21 mouse cellular contexts compared by ENCODE assay signal in the genomic region with DNA sequence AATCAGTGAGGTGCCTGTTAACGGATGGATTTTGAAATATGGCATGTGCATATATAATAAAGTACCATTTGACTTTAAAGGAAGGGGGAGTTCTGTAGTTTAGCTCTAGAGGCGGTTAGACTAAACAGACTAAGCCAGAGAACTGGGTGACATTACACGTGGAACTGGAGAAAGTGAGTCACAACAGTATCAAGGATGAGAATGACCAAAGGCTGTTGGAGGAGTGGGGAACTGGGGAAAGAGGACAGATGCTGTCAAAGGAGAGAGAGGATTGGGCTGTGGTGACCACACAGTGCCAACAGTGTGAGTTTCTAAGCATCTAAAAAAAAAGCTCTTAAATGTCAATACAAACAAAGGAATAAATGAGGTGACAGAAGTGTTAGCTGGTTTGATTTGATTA. TPM values are rescaled to one million over a fixed set of nuclear protein-coding genes. Genes with fewer than 3 reads are reported as not detected.
DNase-seq lines count a peak whose midpoint lies in the region; ATAC-seq and TF ChIP-seq lines count a peak whose summit lies in the region.
"Had no signal": no experiment of that assay in that cellular context is flagged by ENCODE, and none has a peak within 500 bp of the region (broad histone marks: within the 10 kb centered on the region; RNA-seq: fewer than 3 reads in every experiment).

No protein-coding gene starts in this region.

- no peak for TF ChIP-seq CTCF in lung, postnatal 0 days (IDR thresholded peaks at IDR 0.05)

- no peak overlapping the region for H3K4me2 ChIP-seq in lung, postnatal 0 days (replicated peaks; ENCODE audit: low read depth, low read length)
- H3K4me2 ChIP-seq: embryonic facial prominence, embryonic 13.5 days; embryonic facial prominence, embryonic 15.5 days; forebrain, embryonic 12.5 days had no signal

- H3K9me3 ChIP-seq in lung, postnatal 0 days (ENCODE audit: low read length) = no peaks in the 10 kb centered on the region
- H3K9me3 ChIP-seq: embryonic facial prominence, embryonic 13.5 days; embryonic facial prominence, embryonic 15.5 days; forebrain, embryonic 10.5 days; forebrain, embryonic 12.5 days had no signal

- no peaks in the 10 kb centered on the region for H3K36me3 ChIP-seq in lung, postnatal 0 days (ENCODE audit: insufficient read depth, low read length)
- H3K36me3 ChIP-seq: embryonic facial prominence, embryonic 13.5 days; embryonic facial prominence, embryonic 15.5 days; forebrain, embryonic 10.5 days; forebrain, embryonic 12.5 days had no signal

- no peak overlapping the region for H3K9ac ChIP-seq in lung, postnatal 0 days (replicated peaks; ENCODE audit: low read depth)
- H3K9ac ChIP-seq: embryonic facial prominence, embryonic 13.5 days; embryonic facial prominence, embryonic 15.5 days; forebrain, embryonic 12.5 days had no signal

- H3K27ac ChIP-seq in lung, postnatal 0 days (ENCODE audit: low read length) = no peak overlapping the region
- H3K27ac ChIP-seq: embryonic facial prominence, embryonic 13.5 days; embryonic facial prominence, embryonic 15.5 days; forebrain, embryonic 10.5 days; forebrain, embryonic 12.5 days had no signal

- DNase-seq in adrenal gland, adult 2 months = peak; percentile 53
- DNase-seq in adrenal gland, postnatal 10 days = no peak
- no peak for DNase-seq in lung, postnatal 0 days (ENCODE audit: low spot score)
- no peak for DNase-seq in lung, adult 18-20 months
- DNase-seq in 416B (ENCODE audit: low read depth) = peak; percentile 59
- no peak for DNase-seq in layer of hippocampus, adult 18-20 months (ENCODE audit: low spot score in 2 of 2)
- DNase-seq: adrenal gland, postnatal 14 days; cerebellum, adult 11 months; cerebellum, adult 18-20 months; cerebellum, adult 8-10 months; cerebellum, adult 9-11 months; cerebellum, postnatal 14 days; cerebellum, postnatal 36 days; embryo, embryonic 11 days had no signal

- no peak overlapping the region for H3K4me3 ChIP-seq in lung, postnatal 0 days (ENCODE audit: low read depth, low read length)
- H3K4me3 ChIP-seq: embryonic facial prominence, embryonic 13.5 days; embryonic facial prominence, embryonic 15.5 days; erythroblast, embryonic 14.5 days; forebrain, embryonic 10.5 days; forebrain, embryonic 12.5 days had no signal

- peaks cover 8% of the 10 kb centered on the region; the same call in 1 of the 2 replicates for H3K4me1 ChIP-seq in lung, postnatal 0 days (ENCODE audit: insufficient read depth, low read depth, low read length)

- peak; percentile 19; the same call in 1 of the 2 replicates for ATAC-seq in lung, postnatal 0 days
- ATAC-seq: forebrain, embryonic 14.5 days; forebrain, embryonic 16.5 days had no signal

- WGBS in lung, postnatal 0 days = 60% methylated on average over 3 of the region's 3 CpGs

- no peaks in the 10 kb centered on the region for H3K27me3 ChIP-seq in lung, postnatal 0 days (replicated peaks; ENCODE audit: insufficient read depth, low read length)
- H3K27me3 ChIP-seq: embryonic facial prominence, embryonic 13.5 days; embryonic facial prominence, embryonic 15.5 days; forebrain, embryonic 12.5 days had no signal

- TF ChIP-seq EP300 in lung, postnatal 0 days (IDR thresholded peaks at IDR 0.05) = no peak

RNA-seq across cellular contexts. Expression of a gene that starts 29.1 kb away (rescaled TPM):
- 10 to 100 TPM; 16.3 to 18.7 TPM for total RNA-seq in adrenal gland, adult 2 months (2021)
- 3.2 and 3.8 TPM in 2 replicates for polyA plus RNA-seq in adrenal gland, adult 2 months (2012; rRNA removed)
- total RNA-seq in adrenal gland, postnatal 10 days (2021) = 10 to 100 TPM; 19.9 to 21.8 TPM
- 13.4 and 15.8 TPM in 2 replicates for polyA plus RNA-seq in lung, postnatal 0 days (2015; fragmentation: Nextera tagmentation; extraction: Ambion mirVana)
- 10 to 100 TPM; 24.1 to 24.4 TPM for total RNA-seq in layer of hippocampus, adult 18-20 months (2021)

Comparison
In these comparisons a context has a peak if more than half of its experiments do, and no peak if none do; other contexts are left out.
1. DNase-seq: peak in adrenal gland, adult 2 months (single experiment) and 416B (single experiment); none in adrenal gland, postnatal 10 days (single experiment), lung, postnatal 0 days (single experiment), lung, adult 18-20 months (0 of 2) and layer of hippocampus, adult 18-20 months (0 of 2).